Mouse (Mus musculus): ENCODE measurements around the gene Dusp12. TPM values are rescaled to one million over a fixed set of nuclear protein-coding genes. Genes with fewer than 3 reads are reported as not detected.
A peak's percentile ranks its signal among the peaks of the same experiment; 100 is the strongest.

Dusp12 gene
- polyA plus RNA-seq, 1 experiment = 17.7 TPM

GRCm38 (mm10) chr1:170901536-170902238 lies 16.3 kb upstream of the Dusp12 start:
- Histone ChIP-seq H3K4me1 (replicated peaks; ENCODE audit: control insufficient read depth, insufficient read depth, low read length) (peaks cover 8% of the 10 kb centered on the region), H3K27ac (ENCODE audit: control insufficient read depth, insufficient read depth, low read length) (no peak overlapping the region), H3K36me3 (ENCODE audit: control insufficient read depth, insufficient read depth, low read length) (no peaks in the 10 kb centered on the region), H3K27me3 (ENCODE audit: control insufficient read depth, insufficient read depth, low read length) (no peaks in the 10 kb centered on the region), H3K4me3 (ENCODE audit: control insufficient read depth, insufficient read depth, low read length) (no peak overlapping the region)
- DNase-seq = peak; percentile 83
- TF ChIP-seq CTCF (IDR thresholded peaks at IDR 0.05; ENCODE audit: borderline replicate concordance, control insufficient read depth, extremely low read depth, insufficient read depth, low read length, poor library complexity) (no peak), POLR2A (IDR thresholded peaks at IDR 0.05; ENCODE audit: control insufficient read depth, extremely low read depth, insufficient read depth, low read length, poor library complexity) (no peak)
- WGBS = 41% methylated on average over 10 of the region's 10 CpGs

GRCm38 (mm10) chr1:170900799-170901467 lies 15.6 kb upstream of the Dusp12 start:
- Histone ChIP-seq H3K27ac (ENCODE audit: control insufficient read depth, insufficient read depth, low read length) (no peak overlapping the region), H3K4me1 (replicated peaks; ENCODE audit: control insufficient read depth, insufficient read depth, low read length) (peaks cover 4% of the 10 kb centered on the region), H3K36me3 (ENCODE audit: control insufficient read depth, insufficient read depth, low read length) (no peaks in the 10 kb centered on the region), H3K27me3 (ENCODE audit: control insufficient read depth, insufficient read depth, low read length) (no peaks in the 10 kb centered on the region), H3K4me3 (ENCODE audit: control insufficient read depth, insufficient read depth, low read length) (0 out of 2 replicates have a peak overlapping the region, but pooled peaks have one; percentile 4)
- peak; percentile 51 for DNase-seq
- WGBS = 25% methylated on average over 10 of the region's 10 CpGs
- no peak for TF ChIP-seq POLR2A (IDR thresholded peaks at IDR 0.05; ENCODE audit: control insufficient read depth, extremely low read depth, insufficient read depth, low read length, poor library complexity)
- no peak for TF ChIP-seq CTCF (IDR thresholded peaks at IDR 0.05; ENCODE audit: borderline replicate concordance, control insufficient read depth, extremely low read depth, insufficient read depth, low read length, poor library complexity)

GRCm38 (mm10) chr1:170898413-170899075 lies 13.2 kb upstream of the Dusp12 start:
- Histone ChIP-seq H3K36me3 (ENCODE audit: control insufficient read depth, insufficient read depth, low read length) (no peaks in the 10 kb centered on the region), H3K4me1 (replicated peaks; ENCODE audit: control insufficient read depth, insufficient read depth, low read length) (peaks cover 4% of the 10 kb centered on the region), H3K4me3 (ENCODE audit: control insufficient read depth, insufficient read depth, low read length) (no peak overlapping the region), H3K27ac (ENCODE audit: control insufficient read depth, insufficient read depth, low read length) (no peak overlapping the region), H3K27me3 (ENCODE audit: control insufficient read depth, insufficient read depth, low read length) (no peaks in the 10 kb centered on the region)
- TF ChIP-seq POLR2A (IDR thresholded peaks at IDR 0.05; ENCODE audit: control insufficient read depth, extremely low read depth, insufficient read depth, low read length, poor library complexity) (no peak), CTCF (IDR thresholded peaks at IDR 0.05; ENCODE audit: borderline replicate concordance, control insufficient read depth, extremely low read depth, insufficient read depth, low read length, poor library complexity) (no peak)
- WGBS = 80% methylated on average over 16 of the region's 16 CpGs
- DNase-seq = no peak

- DNase-seq = no peak
- 23% methylated on average over 5 of the region's 5 CpGs for WGBS
- TF ChIP-seq CTCF (IDR thresholded peaks at IDR 0.05; ENCODE audit: borderline replicate concordance, control insufficient read depth, extremely low read depth, insufficient read depth, low read length, poor library complexity) (no peak), POLR2A (IDR thresholded peaks at IDR 0.05; ENCODE audit: control insufficient read depth, extremely low read depth, insufficient read depth, low read length, poor library complexity) (no peak)
- Histone ChIP-seq H3K4me3 (ENCODE audit: control insufficient read depth, insufficient read depth, low read length) (no peak overlapping the region), H3K36me3 (ENCODE audit: control insufficient read depth, insufficient read depth, low read length) (no peaks in the 10 kb centered on the region), H3K27ac (ENCODE audit: control insufficient read depth, insufficient read depth, low read length) (no peak overlapping the region), H3K4me1 (replicated peaks; ENCODE audit: control insufficient read depth, insufficient read depth, low read length) (peaks cover 4% of the 10 kb centered on the region), H3K27me3 (ENCODE audit: control insufficient read depth, insufficient read depth, low read length) (no peaks in the 10 kb centered on the region)
Observed at GRCm38 (mm10) chr1:170896651-170897281, 11.4 kb upstream of the Dusp12 start.

GRCm38 (mm10) chr1:170894603-170895602 lies 9.6 kb upstream of the Dusp12 start:
- Histone ChIP-seq H3K4me3 (ENCODE audit: control insufficient read depth, insufficient read depth, low read length) (no peak overlapping the region), H3K27me3 (ENCODE audit: control insufficient read depth, insufficient read depth, low read length) (no peaks in the 10 kb centered on the region), H3K27ac (ENCODE audit: control insufficient read depth, insufficient read depth, low read length) (no peak overlapping the region), H3K4me1 (replicated peaks; ENCODE audit: control insufficient read depth, insufficient read depth, low read length) (no peaks in the 10 kb centered on the region), H3K36me3 (ENCODE audit: control insufficient read depth, insufficient read depth, low read length) (no peaks in the 10 kb centered on the region)
- DNase-seq = no peak
- TF ChIP-seq POLR2A (IDR thresholded peaks at IDR 0.05; ENCODE audit: control insufficient read depth, extremely low read depth, insufficient read depth, low read length, poor library complexity) = no peak
- WGBS = 60% methylated on average over 9 of the region's 9 CpGs
